Mouse (Mus musculus) monocyte, adult 2 months (primary cell): ENCODE results near the gene Ankrd13a.

Experiments used
- DNase-seq, 2 experiments: peaks; one replicate each; pipeline ENCODE4 v3.0.0; 2022; ENCODE audit warnings: low spot score in 2 of 2, low read depth in 1 of 2

Ankrd13a gene

GRCm38 (mm10) chr5:114774403-114775051, at the start of gene Ankrd13a:
TSS of gene Ankrd13a (plus strand) at chr5:114774677.
- DNase-seq: peak; percentile 80 to 84

GRCm38 (mm10) chr5:114728160-114728559, 46.3 kb upstream of the Ankrd13a start:
- DNase-seq: no peak

- DNase-seq: no peak
Observed at GRCm38 (mm10) chr5:114730129-114730528, 44.3 kb upstream of the Ankrd13a start.

GRCm38 (mm10) chr5:114731498-114731897, 43.0 kb upstream of the Ankrd13a start:
- DNase-seq: no peak

GRCm38 (mm10) chr5:114731969-114732368, 42.5 kb upstream of the Ankrd13a start:
- no peak for DNase-seq

GRCm38 (mm10) chr5:114733606-114734005, 40.9 kb upstream of the Ankrd13a start:
- no peak for DNase-seq

GRCm38 (mm10) chr5:114737090-114737887, 37.2 kb upstream of the Ankrd13a start:
- DNase-seq: no peak

GRCm38 (mm10) chr5:114738707-114739241, 35.7 kb upstream of the Ankrd13a start:
- DNase-seq: no peak

GRCm38 (mm10) chr5:114740595-114740994, 33.9 kb upstream of the Ankrd13a start:
- no peak for DNase-seq

- no peak for DNase-seq
Observed at GRCm38 (mm10) chr5:114742572-114742971, 31.9 kb upstream of the Ankrd13a start.

GRCm38 (mm10) chr5:114742998-114743696, 31.3 kb upstream of the Ankrd13a start:
- DNase-seq: no peak

GRCm38 (mm10) chr5:114743697-114744090, 30.8 kb upstream of the Ankrd13a start:
- no peak for DNase-seq

- no peak for DNase-seq
Observed at GRCm38 (mm10) chr5:114745581-114745980, 28.9 kb upstream of the Ankrd13a start.

GRCm38 (mm10) chr5:114746886-114747285, 27.6 kb upstream of the Ankrd13a start:
- DNase-seq: no peak

GRCm38 (mm10) chr5:114747521-114747920, 27.0 kb upstream of the Ankrd13a start:
- no peak for DNase-seq

- no peak for DNase-seq
Observed at GRCm38 (mm10) chr5:114750325-114750724, 24.2 kb upstream of the Ankrd13a start.

- no peak for DNase-seq
Observed at GRCm38 (mm10) chr5:114752397-114752796, 22.1 kb upstream of the Ankrd13a start.

GRCm38 (mm10) chr5:114753384-114753783, 21.1 kb upstream of the Ankrd13a start:
- no peak for DNase-seq

GRCm38 (mm10) chr5:114759536-114760090, 14.9 kb upstream of the Ankrd13a start:
- DNase-seq: no peak

GRCm38 (mm10) chr5:114761980-114762379, 12.5 kb upstream of the Ankrd13a start:
- DNase-seq: no peak
